Mouse (Mus musculus) embryonic facial prominence, embryonic 14.5 days (tissue): ENCODE data around the gene Rhbdl3. TPM values are rescaled to one million over a fixed set of nuclear protein-coding genes. Genes with fewer than 3 reads are reported as not detected.
"Not testable (repeated sequence)": the region's sequence is repeated elsewhere in the genome, so short reads cannot be mapped to it uniquely, and the experiment has no call there.

Source experiments
- ATAC-seq: fragments of 200-750 bp; cut with Nextera tagmentation; 2 replicates; pipeline ENCODE4 v1.8.0; 2017; ENCODE audit warnings: low read depth, moderate number of reproducible peaks, moderate TSS enrichment
- DNase-seq: peaks from one replicate; pipeline ENCODE4 v3.0.0-alpha.2; 2015; ENCODE audit warnings: low spot score
- H3K27ac ChIP-seq: fragments of 300-500 bp; sonication (generic); replicated peaks from 2 replicates; pipeline ENCODE4 v1.5.1; 2014; ENCODE audit warnings: low read depth, mild to moderate bottlenecking, low read length, moderate library complexity
- H3K27me3 ChIP-seq: fragments of 300-500 bp; sonication (generic); replicated peaks from 2 replicates; pipeline ENCODE4 v1.6.1; 2014; ENCODE audit warnings: low read length; ENCODE audit not compliant: control insufficient read depth, insufficient read depth
- H3K36me3 ChIP-seq: fragments of 300-500 bp; sonication (generic); 2 replicates; pipeline ENCODE4 v1.6.1; 2014; ENCODE audit warnings: low read length, mixed read lengths; ENCODE audit not compliant: control insufficient read depth, insufficient read depth
- H3K4me1 ChIP-seq: fragments of 300-500 bp; sonication (generic); 2 replicates; pipeline ENCODE4 v1.6.1; 2014; ENCODE audit warnings: antibody characterized with exemption, low read length; ENCODE audit not compliant: control insufficient read depth, insufficient read depth
- H3K4me2 ChIP-seq: fragments of 300-500 bp; sonication (generic); 2 replicates; pipeline ENCODE4 v1.6.1; 2014; ENCODE audit warnings: low read depth, mild to moderate bottlenecking, low read length, moderate library complexity, mixed read lengths
- H3K4me3 ChIP-seq: fragments of 300-500 bp; sonication (generic); 2 replicates; pipeline ENCODE4 v1.5.1; 2014; ENCODE audit warnings: low read depth, mild to moderate bottlenecking, low read length
- H3K9ac ChIP-seq: fragments of 300-500 bp; sonication (generic); 2 replicates; pipeline ENCODE4 v1.6.1; 2014; ENCODE audit warnings: low read depth, mild to moderate bottlenecking, low read length, moderate library complexity, mixed read lengths
- H3K9me3 ChIP-seq: fragments of 300-500 bp; sonication (generic); 2 replicates; pipeline ENCODE4 v1.6.1; 2016; ENCODE audit warnings: low read length; ENCODE audit not compliant: control insufficient read depth
- WGBS: fragments of 180-500 bp; shearing (Covaris S2); extraction: QIAGEN DNeasy Blood & Tissue Kit; methylation state at CpG from one replicate; pipeline ENCODE4 v1.1.7; 2014; 5-methylcytosine and 5-hydroxymethylcytosine counted together
- polyA plus RNA-seq: library from polyadenylated mRNA; unstranded; fragments of >200 nt; fragmentation: Nextera tagmentation; extraction: Ambion mirVana; gene quantifications from 2 replicates; pipeline ENCODE4 v1.2.1, GENCODE M21; 2014

The Rhbdl3 gene
- polyA plus RNA-seq, 1 experiment from 2014 or later: 4.1 TPM

DNA sequence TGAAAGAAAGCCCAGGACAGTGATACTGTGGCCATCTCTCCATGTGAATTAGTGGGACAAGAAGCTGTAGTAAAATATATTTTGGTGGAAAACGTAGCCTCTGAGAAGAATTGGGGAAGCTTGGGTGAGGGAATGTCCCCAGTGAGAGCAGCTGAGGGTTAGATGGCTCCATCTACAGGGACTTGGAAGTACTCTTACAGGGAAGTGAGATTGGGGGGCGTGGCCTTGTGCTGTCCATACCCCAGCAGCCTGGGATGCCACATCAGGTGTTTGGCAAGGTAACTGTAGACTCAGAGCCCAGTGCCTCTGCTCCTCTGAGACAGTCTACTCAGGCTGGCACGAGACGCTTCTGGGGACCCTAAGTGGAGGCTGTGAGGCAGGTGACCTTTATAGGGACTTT is 54.1 kb downstream of the Rhbdl3 start:
- no peaks in the 10 kb centered on the region for H3K36me3 ChIP-seq
- no peaks in the 10 kb centered on the region for H3K4me1 ChIP-seq
- H3K9ac ChIP-seq: no peak overlapping the region
- no peaks in the 10 kb centered on the region for H3K9me3 ChIP-seq
- no peak overlapping the region for H3K4me2 ChIP-seq
- 42% methylated on average over 4 of the region's 4 CpGs for WGBS
- ATAC-seq (no peak), DNase-seq (peak; percentile 30)
- H3K27ac ChIP-seq: no peak overlapping the region
- no peaks in the 10 kb centered on the region for H3K27me3 ChIP-seq
- no peak overlapping the region for H3K4me3 ChIP-seq

DNA sequence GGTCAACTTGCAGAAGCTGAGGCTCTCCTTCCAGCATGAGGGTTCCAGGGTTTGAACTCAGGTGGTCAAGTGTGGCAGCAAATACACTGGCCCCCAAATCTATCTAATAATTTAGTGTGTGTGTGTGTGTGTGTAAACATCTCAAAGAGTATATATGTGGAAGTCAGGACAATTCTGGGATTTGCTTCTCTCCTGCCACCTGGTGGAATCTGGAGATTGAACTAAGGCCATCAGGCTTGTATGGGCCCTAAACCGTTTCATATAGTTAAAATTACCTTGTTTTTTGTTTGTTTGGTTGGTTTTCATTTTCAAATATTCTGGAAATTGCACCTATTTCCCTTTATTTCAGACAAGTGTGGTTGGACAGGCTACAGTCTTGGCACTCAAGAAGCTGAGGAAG is 68.2 kb downstream of the Rhbdl3 start:
- no peaks in the 10 kb centered on the region for H3K4me1 ChIP-seq
- no peak overlapping the region for H3K4me3 ChIP-seq
- 77% methylated on average over 1 of the region's 1 CpGs for WGBS
- peaks cover 82% of the 10 kb centered on the region for H3K36me3 ChIP-seq
- no peaks in the 10 kb centered on the region for H3K9me3 ChIP-seq
- no peak overlapping the region for H3K9ac ChIP-seq
- DNase-seq (no peak), ATAC-seq (no peak)
- H3K27me3 ChIP-seq: no peaks in the 10 kb centered on the region
- H3K4me2 ChIP-seq: no peak overlapping the region
- no peak overlapping the region for H3K27ac ChIP-seq

DNA sequence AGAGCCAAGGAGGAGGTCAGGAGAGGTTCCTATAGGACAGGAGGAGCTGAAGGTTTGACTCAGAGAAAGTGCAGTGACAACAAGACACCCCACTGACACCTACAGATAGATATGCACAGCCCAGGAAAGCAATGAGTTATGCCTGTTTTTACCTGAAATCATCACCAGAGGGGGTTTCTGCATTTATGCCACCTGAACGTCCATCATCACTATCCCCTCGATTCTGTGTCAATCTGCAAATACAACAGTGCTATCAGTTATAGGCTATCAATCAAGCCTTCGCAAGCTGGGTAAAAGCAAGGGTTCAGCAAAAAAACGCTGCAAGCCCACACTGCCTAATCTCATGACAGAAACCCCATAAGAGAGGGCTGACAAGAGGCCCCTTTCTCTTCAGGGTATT is 75.9 kb downstream of the Rhbdl3 start:
- peaks cover 31% of the 10 kb centered on the region for H3K36me3 ChIP-seq
- H3K27me3 ChIP-seq: no peaks in the 10 kb centered on the region
- peak overlapping the region; percentile 97; the same call in 1 of the 2 replicates for H3K9ac ChIP-seq
- no peak overlapping the region for H3K4me3 ChIP-seq
- no peaks in the 10 kb centered on the region for H3K9me3 ChIP-seq
- WGBS: 59% methylated on average over 4 of the region's 4 CpGs
- H3K27ac ChIP-seq: no peak overlapping the region
- DNase-seq (no peak), ATAC-seq (no peak)
- no peak overlapping the region for H3K4me2 ChIP-seq
- H3K4me1 ChIP-seq: peaks cover 5% of the 10 kb centered on the region; the same call in 1 of the 2 replicates

DNA sequence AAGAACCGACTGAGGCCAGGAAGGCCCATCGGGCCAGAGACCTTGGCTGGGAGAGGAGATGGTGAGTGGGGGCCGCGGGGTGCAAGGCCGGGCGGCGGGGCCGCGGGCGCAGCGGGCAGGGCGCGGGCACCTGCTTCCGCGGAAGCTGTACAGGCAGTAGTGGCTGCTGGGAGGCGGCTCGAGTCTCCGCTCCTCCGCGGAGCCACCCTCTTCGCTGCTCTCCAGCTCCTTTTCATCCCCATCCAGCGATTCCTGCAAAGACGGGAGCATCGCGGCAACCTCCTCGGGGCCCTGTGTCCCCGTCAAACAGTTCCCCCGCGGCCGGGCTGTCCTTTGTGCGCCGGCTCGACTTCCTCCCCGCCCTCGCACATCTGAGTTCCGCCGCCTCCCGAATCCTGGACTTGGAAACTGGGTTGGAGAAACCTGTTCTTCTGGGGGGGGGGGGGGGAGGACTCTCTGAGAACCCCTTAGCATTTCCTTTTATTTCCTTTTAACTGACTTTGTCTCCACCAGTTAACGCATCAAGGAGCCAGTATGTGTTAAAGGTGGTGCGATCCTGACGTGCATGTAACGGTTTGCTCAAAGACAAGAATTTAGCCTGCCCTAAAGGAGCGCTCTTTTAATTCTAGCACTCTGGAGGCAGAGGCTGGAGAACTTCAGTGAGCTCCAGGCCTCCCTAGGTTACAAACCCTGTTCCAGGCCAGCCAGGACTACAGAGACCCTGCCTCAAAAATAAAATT is 77.2 kb downstream of the Rhbdl3 start, which contains the start of gene 5730455P16Rik:
5730455P16Rik (minus strand) TSS at position 323 of the 740 bp plus-strand sequence.
- Histone ChIP-seq H3K9me3 (no peaks in the 10 kb centered on the region), H3K27ac (peak within 1 kb of the TSS; percentile 80), H3K4me2 (peak within 1 kb of the TSS; percentile 86), H3K9ac (peak within 1 kb of the TSS; percentile 97), H3K27me3 (no peaks in the 10 kb centered on the region), H3K36me3 (peaks cover 22% of the 10 kb centered on the region), H3K4me3 (peak within 1 kb of the TSS; percentile 83), H3K4me1 (peaks cover 5% of the 10 kb centered on the region; the same call in 1 of the 2 replicates)
- DNase-seq: peak; percentile 86
- peak; percentile 87 for ATAC-seq
- 5% methylated on average over 19 of the region's 43 CpGs for WGBS

DNA sequence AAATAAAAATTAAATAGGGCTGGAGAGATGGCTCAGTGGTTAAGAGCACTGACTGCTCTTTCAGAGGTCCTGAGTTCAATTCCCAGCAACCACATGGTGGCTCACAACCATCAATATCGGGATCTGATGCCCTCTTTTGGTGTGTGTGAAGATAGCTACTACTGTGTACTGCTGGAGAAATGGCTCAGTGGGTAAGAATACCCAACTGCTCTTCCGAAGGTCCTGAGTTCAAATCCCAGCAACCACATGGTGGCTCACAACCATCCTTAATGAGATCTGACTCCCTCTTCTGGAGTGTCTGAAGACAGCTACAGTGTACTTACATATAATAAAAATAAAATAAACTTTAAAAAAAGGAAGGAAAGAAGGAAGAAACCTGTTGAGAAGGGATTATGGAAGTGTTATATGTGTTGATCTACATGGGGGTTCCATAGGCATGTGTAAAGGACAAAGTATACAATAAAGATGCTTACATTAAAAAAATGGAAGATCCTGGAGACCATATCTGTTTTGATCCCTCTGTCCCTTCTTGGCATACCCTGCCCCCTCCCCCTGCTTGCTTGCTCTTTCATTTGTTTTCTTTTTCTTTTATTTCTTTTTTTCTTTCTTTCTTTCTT is 77.8 kb downstream of the Rhbdl3 start:
- DNase-seq, ATAC-seq, H3K27me3 ChIP-seq, H3K4me1 ChIP-seq, H3K9me3 ChIP-seq: not testable (repeated sequence)
- Histone ChIP-seq H3K4me2 (peak overlapping the region; percentile 86), H3K36me3 (peaks cover 15% of the 10 kb centered on the region), H3K9ac (peak overlapping the region; percentile 97), H3K27ac (peak overlapping the region; percentile 80; the same call in 1 of the 2 replicates), H3K4me3 (peak overlapping the region; percentile 83)
- 55% methylated on average over 2 of the region's 2 CpGs for WGBS

DNA sequence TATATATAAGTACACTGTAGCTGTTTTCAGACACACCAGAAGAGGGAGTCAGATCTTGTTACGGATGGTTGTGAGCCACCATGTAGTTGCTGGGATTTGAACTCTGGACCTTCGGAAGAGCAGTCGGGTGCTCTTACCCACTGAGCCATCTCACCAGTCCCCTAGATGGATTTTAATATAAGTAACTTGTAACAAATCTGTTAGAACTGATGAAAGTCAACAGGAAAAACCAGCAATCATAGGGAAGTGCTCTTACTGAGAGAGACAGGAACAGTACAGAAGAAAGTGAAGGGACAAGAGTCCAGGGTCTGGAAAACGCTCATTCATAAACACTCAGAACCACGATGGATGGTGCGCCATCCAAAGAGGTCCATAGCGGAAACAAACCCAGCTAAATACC is 78.5 kb downstream of the Rhbdl3 start:
- H3K4me1 ChIP-seq, H3K36me3 ChIP-seq, H3K27ac ChIP-seq, H3K4me3 ChIP-seq, H3K9me3 ChIP-seq, H3K4me2 ChIP-seq, DNase-seq, H3K9ac ChIP-seq, ATAC-seq, H3K27me3 ChIP-seq: not testable (repeated sequence)
- 87% methylated on average over 7 of the region's 7 CpGs for WGBS

DNA sequence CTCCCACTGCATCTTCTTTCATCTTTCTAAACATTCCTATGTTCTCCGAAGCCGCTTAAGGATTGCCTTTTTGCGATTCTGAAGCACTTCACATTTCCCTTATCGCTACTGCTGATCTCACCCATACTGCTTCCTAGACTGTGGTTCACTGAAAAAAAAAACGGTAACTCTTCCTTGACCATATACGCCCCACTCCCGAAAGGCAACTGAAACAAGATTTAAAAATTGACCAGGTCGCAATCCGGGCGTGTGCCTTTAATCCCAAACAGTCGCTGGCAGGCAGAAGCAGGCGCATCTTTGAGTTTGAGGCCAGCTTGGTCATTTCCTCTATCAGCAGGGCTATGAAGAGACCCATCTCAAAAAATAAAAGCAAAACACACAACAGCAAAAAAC is 81.9 kb downstream of the Rhbdl3 start:
- Histone ChIP-seq H3K9ac (peak overlapping the region; percentile 99), H3K4me1 (peaks cover 26% of the 10 kb centered on the region), H3K36me3 (peaks cover 31% of the 10 kb centered on the region), H3K9me3 (no peaks in the 10 kb centered on the region), H3K4me3 (peak overlapping the region; percentile 98), H3K27me3 (no peaks in the 10 kb centered on the region), H3K4me2 (peak overlapping the region; percentile 77), H3K27ac (peak overlapping the region; percentile 94)
- WGBS: 5% methylated on average over 12 of the region's 12 CpGs
- DNase-seq (peak; percentile 38), ATAC-seq (peak; percentile 7; the same call in 1 of the 2 replicates)

DNA sequence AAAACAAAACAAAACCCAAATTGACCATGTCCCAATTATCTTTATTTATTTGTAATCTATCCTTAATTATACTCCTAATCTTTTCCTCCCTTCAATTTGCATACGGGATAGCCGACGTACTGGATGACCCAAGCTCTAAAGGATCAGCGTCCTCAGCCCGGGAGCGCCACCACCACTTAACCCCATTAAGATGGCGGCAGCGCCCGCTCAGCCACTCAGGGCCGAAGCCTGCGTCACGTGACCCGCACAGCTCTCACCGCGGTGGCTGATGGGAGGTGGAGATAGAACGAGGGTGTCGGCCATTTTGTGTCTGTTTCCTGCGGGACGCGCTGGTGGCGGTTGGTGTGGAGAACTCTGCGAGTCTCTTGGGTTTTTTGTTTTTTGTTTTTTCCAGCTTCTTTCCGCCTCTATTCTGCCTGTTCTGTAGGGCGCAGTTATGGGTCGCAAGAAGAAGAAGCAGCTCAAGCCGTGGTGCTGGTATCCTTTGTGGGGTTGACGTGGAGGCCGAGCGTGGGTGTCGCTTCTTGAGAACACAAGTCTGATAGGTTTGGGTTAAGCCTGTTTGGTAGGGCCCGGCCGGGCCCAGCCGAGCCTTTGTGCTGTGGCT is 82.4 kb downstream of the Rhbdl3 start, which contains the start of gene Zfp207:
Zfp207 (plus strand) TSS at position 261 of the 607 bp plus-strand sequence.
- WGBS: under 1% methylated on average over 33 of the region's 33 CpGs
- Histone ChIP-seq H3K9me3 (no peaks in the 10 kb centered on the region), H3K4me2 (peak within 1 kb of the TSS; percentile 96), H3K4me3 (peak within 1 kb of the TSS; percentile 98), H3K27me3 (no peaks in the 10 kb centered on the region), H3K36me3 (peaks cover 36% of the 10 kb centered on the region), H3K27ac (peak within 1 kb of the TSS; percentile 94), H3K9ac (peak within 1 kb of the TSS; percentile 99), H3K4me1 (peaks cover 26% of the 10 kb centered on the region)
- ATAC-seq: peak; percentile 96
- peak; percentile 99 for DNase-seq
